Mouse (Mus musculus): ENCODE measurements around the gene Gpatch3. TPM values are rescaled to one million over a fixed set of nuclear protein-coding genes. Genes with fewer than 3 reads are reported as not detected.

Gpatch3 gene
- polyA plus RNA-seq, 1 experiment from 2014 or later, result 8.0 TPM

DNA sequence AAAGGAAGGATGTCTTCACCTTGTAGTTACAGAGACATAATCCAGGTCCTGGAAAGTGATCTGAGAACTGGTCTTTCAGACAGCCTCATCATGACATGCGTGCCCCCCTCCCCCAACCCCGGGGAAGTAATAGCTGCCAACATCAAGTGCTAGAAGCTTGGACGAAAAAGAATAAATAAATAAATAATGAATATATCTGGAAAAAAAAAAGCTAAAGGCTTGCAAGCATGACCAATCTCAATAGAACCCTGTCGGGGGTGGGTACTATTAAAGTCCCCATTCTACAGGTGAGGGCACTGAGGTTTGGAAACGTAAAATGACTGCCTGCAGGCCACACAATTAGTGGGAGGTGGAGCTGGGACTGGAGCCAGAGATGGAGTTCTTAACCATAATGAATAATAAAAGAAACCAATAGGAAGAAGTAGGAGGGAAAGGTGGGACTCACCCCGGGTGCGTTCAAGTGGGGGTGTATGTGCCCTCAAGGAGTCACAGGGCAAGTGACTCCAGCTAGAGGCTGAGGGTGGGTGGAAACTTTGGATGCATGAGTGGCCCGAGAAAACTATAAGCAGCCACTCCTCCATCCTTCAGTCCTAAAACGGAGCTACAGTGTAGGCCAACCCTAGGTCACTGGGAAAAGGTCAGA, 57.3 kb downstream of the Gpatch3 start:
- 32% methylated on average over 9 of the region's 9 CpGs for whole genome bisulfite sequencing
- TF ChIP-seq CTCF (IDR thresholded peaks at IDR 0.05; ENCODE audit: low read depth), result no peak
- DNase-seq (peak; percentile 27), ATAC-seq (ENCODE audit: insufficient read depth) (no peak)
- Histone ChIP-seq H3K9ac (peak overlapping the region; percentile 87), H3K27ac (ENCODE audit: low read depth) (no peak overlapping the region), H3K9me3 (ENCODE audit: low read depth, low read length) (no peaks in the 10 kb centered on the region), H3K4me3 (ENCODE audit: low read depth, low read length) (peak overlapping the region; percentile 79), H3K27me3 (ENCODE audit: insufficient read depth, low read length) (no peaks in the 10 kb centered on the region), H3K4me2 (peak overlapping the region; percentile 92), H3K4me1 (ENCODE audit: insufficient read depth) (no peaks in the 10 kb centered on the region), H3K36me3 (ENCODE audit: insufficient read depth) (no peaks in the 10 kb centered on the region)

DNA sequence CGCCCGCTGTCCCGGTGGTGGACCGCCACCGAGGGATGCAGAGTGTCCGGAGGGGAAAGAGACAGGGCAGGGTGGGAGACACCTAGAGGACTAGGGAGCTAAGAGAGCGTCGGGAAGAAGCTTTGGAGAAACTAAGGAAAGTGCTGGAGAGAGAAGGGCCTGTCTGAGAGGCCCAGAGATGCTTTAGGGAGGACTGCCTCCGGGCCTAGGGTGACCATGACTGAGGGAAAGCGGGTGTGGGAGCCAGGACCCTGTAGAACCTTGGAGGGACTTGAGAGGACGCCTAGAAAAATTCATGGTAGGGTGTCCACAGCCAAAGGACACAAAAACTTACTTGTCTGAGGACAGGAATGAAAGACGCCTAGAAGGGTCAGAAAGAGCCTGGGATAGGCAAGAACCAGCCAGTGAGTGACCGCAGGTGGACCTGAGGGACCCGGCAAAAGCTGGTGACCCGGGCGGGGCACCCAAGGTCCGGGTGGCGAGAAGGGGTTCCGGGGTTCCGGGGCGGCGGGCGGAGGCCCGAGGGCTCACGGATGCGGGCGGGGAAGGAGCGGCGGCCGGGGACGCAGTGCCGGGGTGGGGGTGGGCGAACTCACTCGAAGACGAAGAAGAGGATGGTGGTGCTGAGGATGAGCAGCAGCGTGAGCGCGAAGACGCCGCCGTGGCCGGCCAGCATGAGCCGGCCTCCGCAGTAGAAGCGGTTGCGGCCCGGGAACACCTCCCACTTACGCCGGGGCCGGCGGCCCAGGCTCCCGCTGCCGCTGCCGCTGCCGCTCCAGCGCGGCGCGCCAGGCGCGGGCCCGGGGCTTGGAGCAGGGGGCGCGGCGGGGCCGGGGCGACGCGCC, 58.2 kb downstream of the Gpatch3 start:
- H3K9ac ChIP-seq, result peak overlapping the region; percentile 87
- ATAC-seq (ENCODE audit: insufficient read depth) (peak; percentile 55), DNase-seq (peak; percentile 14)
- WGBS, result under 1% methylated on average over 55 of the region's 69 CpGs
- H3K4me3 ChIP-seq (ENCODE audit: low read depth, low read length), result peak overlapping the region; percentile 79
- no peaks in the 10 kb centered on the region for H3K9me3 ChIP-seq (ENCODE audit: low read depth, low read length)
- peak overlapping the region; percentile 69 for H3K27ac ChIP-seq (ENCODE audit: low read depth)
- H3K4me1 ChIP-seq (ENCODE audit: insufficient read depth), result no peaks in the 10 kb centered on the region
- no peaks in the 10 kb centered on the region for H3K36me3 ChIP-seq (ENCODE audit: insufficient read depth)
- TF ChIP-seq CTCF (IDR thresholded peaks at IDR 0.05; ENCODE audit: low read depth), result no peak
- peak overlapping the region; percentile 92 for H3K4me2 ChIP-seq
- H3K27me3 ChIP-seq (ENCODE audit: insufficient read depth, low read length), result no peaks in the 10 kb centered on the region

DNA sequence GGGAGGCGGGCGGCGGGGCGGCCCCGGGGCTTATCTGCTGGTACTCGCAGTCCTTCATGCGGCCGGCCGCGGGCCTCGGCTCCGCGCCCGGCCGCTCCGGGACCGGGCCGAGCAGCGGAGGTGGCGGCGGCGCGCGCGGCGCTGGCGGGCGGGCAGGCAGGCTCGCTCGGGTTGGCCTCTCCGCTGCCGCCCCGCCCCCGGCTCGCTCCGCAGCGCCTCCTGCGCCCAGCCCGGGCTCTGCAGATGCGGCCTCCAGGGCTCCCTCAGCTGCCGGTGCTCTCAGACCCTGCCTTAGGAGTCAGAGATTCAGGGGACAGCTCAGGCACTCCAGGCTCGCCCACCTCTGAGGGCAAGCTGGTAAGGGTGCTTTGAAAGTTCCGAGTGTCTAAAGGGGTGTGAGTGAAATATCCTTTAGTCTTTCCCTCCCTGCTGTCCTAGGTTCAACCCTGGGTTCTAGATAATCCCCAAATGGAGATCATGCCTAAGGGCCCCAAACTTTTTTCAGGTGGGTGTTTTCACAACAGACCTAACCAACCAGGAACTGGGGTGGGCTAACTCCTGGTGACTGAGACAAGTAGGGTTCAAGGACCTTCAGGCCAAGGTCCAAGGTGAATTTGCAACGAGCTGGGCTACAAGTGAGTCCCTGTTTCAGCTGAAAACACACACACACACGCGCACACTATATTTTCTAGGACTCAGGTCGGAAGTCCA, 58.9 kb downstream of the Gpatch3 start:
- Histone ChIP-seq H3K9ac (peak overlapping the region; percentile 87), H3K27me3 (ENCODE audit: insufficient read depth, low read length) (no peaks in the 10 kb centered on the region), H3K4me2 (peak overlapping the region; percentile 92), H3K4me1 (ENCODE audit: insufficient read depth) (no peaks in the 10 kb centered on the region), H3K36me3 (ENCODE audit: insufficient read depth) (no peaks in the 10 kb centered on the region), H3K4me3 (ENCODE audit: low read depth, low read length) (peak overlapping the region; percentile 79), H3K9me3 (ENCODE audit: low read depth, low read length) (no peaks in the 10 kb centered on the region), H3K27ac (ENCODE audit: low read depth) (peak overlapping the region; percentile 69; the same call in 1 of the 2 replicates)
- 9% methylated on average over 37 of the region's 47 CpGs for WGBS
- ATAC-seq (ENCODE audit: insufficient read depth) (peak; percentile 92), DNase-seq (peak; percentile 90)
- TF ChIP-seq CTCF (IDR thresholded peaks at IDR 0.05; ENCODE audit: low read depth), result peak; percentile 62

Small RNA genes lying within 50 kb of the gene (microRNA-seq; reads per million reads assigned to microRNA genes)
- not detected for gene Gm23158 (ENCODE audit: borderline number of aligned reads)

Other genes starting within 250 kb of the Gpatch3 start
- 13.8 and 15.3 TPM in 2 replicates for gene Wdtc1, start 221.3 kb upstream of the Gpatch3 start, polyA plus RNA-seq (2014; fragmentation: Nextera tagmentation; extraction: Ambion mirVana)
- gene Slc9a1, start 205.0 kb upstream of the Gpatch3 start, polyA plus RNA-seq (2014; fragmentation: Nextera tagmentation; extraction: Ambion mirVana), result 8.7 and 9.7 TPM in 2 replicates
- gene Tent5b, start 94.6 kb upstream of the Gpatch3 start, polyA plus RNA-seq (2014; fragmentation: Nextera tagmentation; extraction: Ambion mirVana), result 0.41 and 0.42 TPM in 2 replicates
- 1.1 and 1.3 TPM in 2 replicates for gene Trnp1, start 76.2 kb upstream of the Gpatch3 start, polyA plus RNA-seq (2014; fragmentation: Nextera tagmentation; extraction: Ambion mirVana)
- 28.0 and 31.5 TPM in 2 replicates for gene Kdf1, start 55.8 kb upstream of the Gpatch3 start, polyA plus RNA-seq (2014; fragmentation: Nextera tagmentation; extraction: Ambion mirVana)
- 248 and 258 TPM in 2 replicates for gene Nudc, start 28.7 kb upstream of the Gpatch3 start, polyA plus RNA-seq (2014; fragmentation: Nextera tagmentation; extraction: Ambion mirVana)
- gene Nr0b2, start 21.4 kb upstream of the Gpatch3 start, polyA plus RNA-seq (2014; fragmentation: Nextera tagmentation; extraction: Ambion mirVana), result 0.39 TPM in 1 of 2 replicates, not detected in the other
- 21.1 and 23.7 TPM in 2 replicates for gene Gpn2, start 9.6 kb downstream of the Gpatch3 start, polyA plus RNA-seq (2014; fragmentation: Nextera tagmentation; extraction: Ambion mirVana)
- gene Sfn, start 27.4 kb downstream of the Gpatch3 start, polyA plus RNA-seq (2014; fragmentation: Nextera tagmentation; extraction: Ambion mirVana), result 10.4 and 10.6 TPM in 2 replicates
- 5.5 and 9.9 TPM in 2 replicates for gene Zdhhc18, start 75.4 kb downstream of the Gpatch3 start, polyA plus RNA-seq (2014; fragmentation: Nextera tagmentation; extraction: Ambion mirVana)
- 13.9 and 14.5 TPM in 2 replicates for gene Pigv, start 97.9 kb downstream of the Gpatch3 start, polyA plus RNA-seq (2014; fragmentation: Nextera tagmentation; extraction: Ambion mirVana)
- gene Arid1a, start 182.0 kb downstream of the Gpatch3 start, polyA plus RNA-seq (2014; fragmentation: Nextera tagmentation; extraction: Ambion mirVana), result 40.1 and 44.7 TPM in 2 replicates